In the genomic region with DNA sequence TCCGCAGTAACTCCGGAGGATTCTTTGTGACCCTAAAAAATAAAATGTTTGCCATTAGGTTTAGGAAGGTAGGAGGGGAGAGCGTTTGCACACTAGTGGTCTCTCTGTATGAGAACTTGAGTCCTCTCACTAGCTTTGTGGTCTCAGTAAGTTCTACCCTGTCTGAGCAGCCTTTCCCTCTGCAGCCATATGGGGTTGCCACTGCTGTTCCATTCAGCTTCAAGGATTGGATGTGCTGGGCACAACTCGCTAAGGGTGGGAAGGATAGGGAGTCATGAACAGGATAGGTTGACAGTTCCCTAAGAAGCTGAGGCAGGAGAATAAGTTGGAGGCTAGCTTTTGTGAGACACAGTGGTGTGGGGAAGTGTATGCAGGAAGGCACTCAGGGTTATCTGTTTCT, we compare ENCODE assay signal across 10 mouse cellular contexts. TPM values are rescaled to one million over a fixed set of nuclear protein-coding genes. Genes with fewer than 3 reads are reported as not detected.
DNase-seq lines count a peak whose midpoint lies in the region; ATAC-seq and TF ChIP-seq lines count a peak whose summit lies in the region.
"Had no signal": no experiment of that assay in that cellular context is flagged by ENCODE, and none has a peak within 500 bp of the region (broad histone marks: within the 10 kb centered on the region; RNA-seq: fewer than 3 reads in every experiment).

No protein-coding gene starts in this region.

- TF ChIP-seq CTCF in stomach, postnatal 0 days (IDR thresholded peaks at IDR 0.05; ENCODE audit: low read depth): no peak

- H3K4me1 ChIP-seq in lung, embryonic 15.5 days: peaks cover 20% of the 10 kb centered on the region; the same call in 1 of the 2 replicates
- H3K4me1 ChIP-seq in forebrain, embryonic 16.5 days (replicated peaks; ENCODE audit: control insufficient read depth, insufficient read depth, low read length): peaks cover 33% of the 10 kb centered on the region
- no peaks in the 10 kb centered on the region for H3K4me1 ChIP-seq in liver, embryonic 15.5 days (replicated peaks)
- no peaks in the 10 kb centered on the region for H3K4me1 ChIP-seq in stomach, postnatal 0 days (replicated peaks; ENCODE audit: control insufficient read depth, insufficient read depth)

- 2% methylated on average over 4 of the region's 4 CpGs for WGBS in lung, embryonic 15.5 days
- WGBS in forebrain, embryonic 16.5 days: 0% methylated on average over 4 of the region's 4 CpGs
- 0% methylated on average over 4 of the region's 4 CpGs for WGBS in liver, embryonic 15.5 days (ENCODE audit: insufficient replicate concordance)
- WGBS in stomach, postnatal 0 days: 4% methylated on average over 4 of the region's 4 CpGs

- TF ChIP-seq EP300 in stomach, postnatal 0 days (optimal IDR thresholded peaks at IDR 0.05): no peak

- ATAC-seq in lung, embryonic 15.5 days (ENCODE audit: borderline replicate concordance, extremely low read depth, low FRiP score, low TSS enrichment): no peak
- ATAC-seq in forebrain, embryonic 16.5 days: no peak
- no peak for ATAC-seq in liver, embryonic 15.5 days (ENCODE audit: insufficient read depth)
- ATAC-seq in stomach, postnatal 0 days (ENCODE audit: low FRiP score, low TSS enrichment): no peak

- peak overlapping the region; percentile 56 for H3K4me3 ChIP-seq in lung, embryonic 15.5 days
- H3K4me3 ChIP-seq in forebrain, embryonic 16.5 days (replicated peaks; ENCODE audit: low read length): peak overlapping the region; percentile 78
- no peak overlapping the region for H3K4me3 ChIP-seq in liver, embryonic 15.5 days (replicated peaks)
- no peak overlapping the region for H3K4me3 ChIP-seq in stomach, postnatal 0 days (ENCODE audit: low read depth, low read length)

- no peak overlapping the region for H3K27ac ChIP-seq in lung, embryonic 15.5 days
- peak overlapping the region; percentile 20 for H3K27ac ChIP-seq in forebrain, embryonic 16.5 days (ENCODE audit: low read length)
- H3K27ac ChIP-seq in liver, embryonic 15.5 days (replicated peaks): no peak overlapping the region
- H3K27ac ChIP-seq in stomach, postnatal 0 days (replicated peaks): no peak overlapping the region

- no peak overlapping the region for H3K9ac ChIP-seq in lung, embryonic 15.5 days
- H3K9ac ChIP-seq in forebrain, embryonic 16.5 days (replicated peaks; ENCODE audit: low read depth, low read length): peak overlapping the region; percentile 83
- no peak overlapping the region for H3K9ac ChIP-seq in liver, embryonic 15.5 days
- H3K9ac ChIP-seq in stomach, postnatal 0 days (ENCODE audit: low read length): no peak overlapping the region

- peak overlapping the region; percentile 99 for H3K4me2 ChIP-seq in lung, embryonic 15.5 days
- H3K4me2 ChIP-seq in forebrain, embryonic 16.5 days (ENCODE audit: low read length): peak overlapping the region; percentile 82
- 0 out of 2 replicates have a peak overlapping the region, but pooled peaks have one; percentile 63 for H3K4me2 ChIP-seq in liver, embryonic 15.5 days
- peak overlapping the region; percentile 94 for H3K4me2 ChIP-seq in stomach, postnatal 0 days (replicated peaks; ENCODE audit: low read depth)

- peaks cover 94% of the 10 kb centered on the region for H3K27me3 ChIP-seq in lung, embryonic 15.5 days
- H3K27me3 ChIP-seq in forebrain, embryonic 16.5 days (replicated peaks; ENCODE audit: control insufficient read depth, insufficient read depth, low read length): peaks cover 7% of the 10 kb centered on the region
- H3K27me3 ChIP-seq in liver, embryonic 15.5 days: peaks cover 78% of the 10 kb centered on the region
- peaks cover 32% of the 10 kb centered on the region; the same call in 1 of the 2 replicates for H3K27me3 ChIP-seq in stomach, postnatal 0 days (ENCODE audit: control insufficient read depth, insufficient read depth, low read length)

- no peaks in the 10 kb centered on the region for H3K36me3 ChIP-seq in lung, embryonic 15.5 days
- no peaks in the 10 kb centered on the region for H3K36me3 ChIP-seq in forebrain, embryonic 16.5 days (ENCODE audit: control insufficient read depth, insufficient read depth)
- H3K36me3 ChIP-seq in liver, embryonic 15.5 days (replicated peaks): no peaks in the 10 kb centered on the region
- no peaks in the 10 kb centered on the region for H3K36me3 ChIP-seq in stomach, postnatal 0 days (ENCODE audit: control insufficient read depth, insufficient read depth, low read length)

- no peaks in the 10 kb centered on the region for H3K9me3 ChIP-seq in lung, embryonic 15.5 days
- no peaks in the 10 kb centered on the region for H3K9me3 ChIP-seq in forebrain, embryonic 16.5 days (ENCODE audit: control insufficient read depth, low read length)
- H3K9me3 ChIP-seq in liver, embryonic 15.5 days (replicated peaks): no peaks in the 10 kb centered on the region
- no peaks in the 10 kb centered on the region for H3K9me3 ChIP-seq in stomach, postnatal 0 days (ENCODE audit: control insufficient read depth, low read length)

- no peak for DNase-seq in lung, postnatal 10 days
- no peak for DNase-seq in stomach, postnatal 0 days (ENCODE audit: low spot score)
- no peak for DNase-seq in urinary bladder, adult 2 months (ENCODE audit: low spot score)
- no peak for DNase-seq in natural killer cell, adult 2 months (ENCODE audit: low spot score in 2 of 2)
- no peak for DNase-seq in spleen, adult 12 weeks (ENCODE audit: low spot score)
- DNase-seq: cerebellum, adult 8-10 months had no signal

RNA-seq across cellular contexts. Expression of a gene that starts 0.7 kb away (rescaled TPM):
- polyA plus RNA-seq in lung, embryonic 15.5 days (2015; fragmentation: Nextera tagmentation; extraction: Ambion mirVana): 2.4 and 3.5 TPM in 2 replicates
- polyA plus RNA-seq in forebrain, embryonic 16.5 days (2015; fragmentation: Nextera tagmentation; extraction: Ambion mirVana): 15.7 and 17.5 TPM in 2 replicates
- polyA plus RNA-seq in liver, embryonic 15.5 days (2015; fragmentation: Nextera tagmentation; extraction: Ambion mirVana): 0.03 TPM in 1 of 2 replicates, not detected in the other
- 1.5 and 2.4 TPM in 2 replicates for polyA plus RNA-seq in stomach, postnatal 0 days (2015; fragmentation: Nextera tagmentation; extraction: Ambion mirVana)
- polyA plus RNA-seq in urinary bladder, adult 2 months (2012; rRNA removed): 0.11 and 0.22 TPM in 2 replicates
- polyA plus RNA-seq: liver, embryonic 16.5 days had no signal

RNA-seq across cellular contexts. Expression of a gene that starts 27.4 kb away (rescaled TPM):
- polyA plus RNA-seq in lung, embryonic 15.5 days (2015; fragmentation: Nextera tagmentation; extraction: Ambion mirVana): 0.19 and 0.34 TPM in 2 replicates
- not detected in 2 replicates for polyA plus RNA-seq in forebrain, embryonic 16.5 days (2015; fragmentation: Nextera tagmentation; extraction: Ambion mirVana)
- 44.8 and 45.4 TPM in 2 replicates for polyA plus RNA-seq in liver, embryonic 15.5 days (2015; fragmentation: Nextera tagmentation; extraction: Ambion mirVana)
- polyA plus RNA-seq in stomach, postnatal 0 days (2015; fragmentation: Nextera tagmentation; extraction: Ambion mirVana): 0.17 and 0.36 TPM in 2 replicates
- not detected in 2 replicates for polyA plus RNA-seq in urinary bladder, adult 2 months (2012; rRNA removed)

Comparison
In these comparisons a context has a peak if more than half of its experiments do, and no peak if none do; other contexts are left out.
1. H3K4me3 ChIP-seq: peak in lung, embryonic 15.5 days (single experiment) and forebrain, embryonic 16.5 days (single experiment); none in liver, embryonic 15.5 days (single experiment) and stomach, postnatal 0 days (single experiment).
2. RNA of a gene that starts 27.4 kb away (polyA plus RNA-seq): 44.8 to 45.4 TPM in liver, embryonic 15.5 days; 0.19 to 0.34 TPM in lung, embryonic 15.5 days, not detected in forebrain, embryonic 16.5 days, 0.17 to 0.36 TPM in stomach, postnatal 0 days and not detected in urinary bladder, adult 2 months; every median in the first group is over 10 times any median in the second.
3. Peak in every context shown above with its lines, with median percentiles within 50 percentile points of each other: H3K4me2 ChIP-seq.